23 mouse cellular contexts compared by ENCODE assay signal in genomic region chr2:106753703-106754102, GRCm38 (mm10).
"Had no signal": no experiment of that assay in that cellular context is flagged by ENCODE, and none has a peak within 500 bp of the region (broad histone marks: within the 10 kb centered on the region; RNA-seq: fewer than 3 reads in every experiment).

No protein-coding gene starts in this region.

- DNase-seq: gastrocnemius, postnatal 14 days; gastrocnemius, postnatal 36 days; heart, adult 18-20 months; heart, postnatal 14 days; heart, postnatal 36 days; kidney, adult 11 months; kidney, postnatal 10 days; kidney, postnatal 36 days; layer of hippocampus, adult 9-11 months; layer of hippocampus, postnatal 36 days; left cerebral cortex, postnatal 4 days; lung, adult 18-20 months had no signal

- H3K9ac ChIP-seq: heart, embryonic 13.5 days; heart, embryonic 15.5 days; hindbrain, embryonic 13.5 days; hindbrain, embryonic 15.5 days; limb, embryonic 13.5 days; limb, embryonic 15.5 days; liver, embryonic 12.5 days; liver, embryonic 14.5 days had no signal

- H3K9me3 ChIP-seq: heart, embryonic 13.5 days; heart, embryonic 15.5 days; hindbrain, embryonic 13.5 days; hindbrain, embryonic 15.5 days; limb, embryonic 13.5 days; limb, embryonic 15.5 days; liver, embryonic 12.5 days had no signal

- H3K4me1 ChIP-seq: heart, embryonic 15.5 days; limb, embryonic 15.5 days; liver, embryonic 12.5 days had no signal

- H3K27ac ChIP-seq: heart, embryonic 13.5 days; heart, embryonic 15.5 days; hindbrain, embryonic 13.5 days; hindbrain, embryonic 15.5 days; hindbrain, postnatal 0 days; limb, embryonic 13.5 days; limb, embryonic 15.5 days; liver, embryonic 12.5 days; liver, embryonic 14.5 days had no signal

- H3K27me3 ChIP-seq: heart, embryonic 13.5 days; heart, embryonic 15.5 days; hindbrain, embryonic 13.5 days; hindbrain, embryonic 15.5 days; limb, embryonic 13.5 days; limb, embryonic 15.5 days; liver, embryonic 12.5 days had no signal

- H3K4me2 ChIP-seq: heart, embryonic 11.5 days; heart, embryonic 13.5 days; heart, embryonic 15.5 days; hindbrain, embryonic 13.5 days; hindbrain, embryonic 15.5 days; limb, embryonic 13.5 days; limb, embryonic 15.5 days; liver, embryonic 12.5 days had no signal

- ATAC-seq: hindbrain, postnatal 0 days; intestine, embryonic 16.5 days; liver, embryonic 12.5 days had no signal

- H3K36me3 ChIP-seq: heart, embryonic 15.5 days; hindbrain, embryonic 13.5 days; hindbrain, embryonic 15.5 days; limb, embryonic 15.5 days; liver, embryonic 12.5 days had no signal

- H3K4me3 ChIP-seq: heart, embryonic 13.5 days; heart, embryonic 15.5 days; hindbrain, embryonic 13.5 days; hindbrain, embryonic 15.5 days; limb, embryonic 13.5 days; limb, embryonic 15.5 days; liver, embryonic 12.5 days had no signal
